Mouse (Mus musculus): Measurements from ENCODE around the gene Rpl18a. TPM values are rescaled to one million over a fixed set of nuclear protein-coding genes. Genes with fewer than 3 reads are reported as not detected.
A peak's percentile ranks its signal among the peaks of the same experiment; 100 is the strongest.

The Rpl18a gene
- polyA plus RNA-seq, 1 experiment from 2014 or later, result 3,796 TPM

DNA sequence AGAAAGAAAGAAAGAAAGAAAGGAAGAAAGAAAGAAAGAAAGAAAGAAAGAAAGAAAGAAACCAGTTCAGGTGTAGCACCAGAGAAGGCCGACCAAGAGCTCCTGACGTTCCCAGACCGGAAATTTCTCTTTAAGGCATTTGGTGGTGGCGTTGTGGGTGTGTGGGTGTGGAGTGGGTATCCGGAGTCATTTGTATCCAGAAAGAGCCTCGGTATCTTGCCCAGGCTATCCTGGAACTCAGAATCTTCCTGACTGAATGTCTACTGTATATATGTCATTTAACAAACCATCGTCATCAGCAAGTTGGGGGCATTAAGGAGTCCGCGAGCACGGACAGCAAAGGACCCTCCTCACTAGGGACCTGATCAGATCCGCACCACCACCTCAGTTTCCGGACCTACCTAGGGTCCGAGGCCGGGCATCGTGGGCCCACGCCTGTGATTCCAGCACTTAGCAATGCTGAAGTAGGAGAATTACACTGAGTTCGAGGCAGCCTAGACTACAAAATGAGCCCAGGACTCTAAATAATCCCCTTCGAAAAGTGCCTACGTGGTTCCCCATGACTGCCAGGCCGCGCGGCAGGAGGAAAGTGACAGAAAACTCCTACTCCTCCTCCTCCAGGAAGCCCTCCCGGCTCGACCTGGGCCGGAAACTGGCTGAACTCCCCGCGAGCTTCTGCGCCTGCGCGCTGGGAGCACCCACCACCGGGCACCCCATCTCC is 24.4 kb downstream of the Rpl18a start:
- ATAC-seq (ENCODE audit: insufficient number of reproducible peaks, insufficient read depth, low FRiP score, low read depth), result no peak

DNA sequence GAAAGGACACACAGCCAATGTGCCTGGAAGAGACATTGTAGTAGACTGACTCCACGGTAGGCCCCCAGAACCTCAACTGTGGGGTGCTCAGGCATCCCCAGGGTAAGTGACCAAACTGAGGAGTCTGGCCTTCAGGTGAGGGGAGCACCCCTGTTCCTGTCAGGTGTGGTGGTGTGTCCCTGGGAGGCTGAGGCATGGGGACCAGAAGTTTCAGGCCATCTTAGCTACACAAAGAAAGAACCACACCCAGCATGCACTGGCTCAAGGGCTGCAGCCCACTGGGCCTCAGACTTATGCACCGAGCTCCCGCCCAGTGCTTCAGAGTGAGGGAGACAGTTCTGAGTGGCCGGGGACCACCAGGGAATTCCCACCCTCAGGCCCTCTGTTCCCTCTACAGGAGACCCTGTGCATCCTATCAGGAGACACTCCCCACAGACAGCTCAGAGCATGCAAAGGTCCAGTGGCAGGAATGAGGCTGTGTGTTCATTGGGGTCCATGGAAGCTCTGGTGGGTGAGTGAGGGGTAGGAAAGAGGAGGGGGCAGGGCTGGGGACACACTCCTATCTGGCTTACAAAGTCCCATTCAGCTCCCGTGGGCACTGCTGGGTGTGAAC is 25.9 kb downstream of the Rpl18a start:
- H3K4me1 ChIP-seq (ENCODE audit: control insufficient read depth in 2 of 2, insufficient read depth in 2 of 2, low read length in 2 of 2), result peaks cover 7 to 13% of the 10 kb centered on the region in 2 experiments
- peak overlapping the region in 1 of 2 experiments; percentile 27; a peak in 2 of 4 replicates for H3K27ac ChIP-seq (replicated peaks in 1 of 2; ENCODE audit: control insufficient read depth in 1 of 2, insufficient read depth in 1 of 2, low read depth in 2 of 2, low read length in 2 of 2)
- no peaks in the 10 kb centered on the region for H3K27me3 ChIP-seq (ENCODE audit: control insufficient read depth, insufficient read depth, low read length)
- 78% methylated on average over 5 of the region's 5 CpGs for WGBS
- no peak overlapping the region for H3K9ac ChIP-seq (ENCODE audit: low read length)
- peaks cover 10% of the 10 kb centered on the region for H3K36me3 ChIP-seq (ENCODE audit: control insufficient read depth, insufficient read depth, low read length)
- H3K4me3 ChIP-seq (ENCODE audit: control insufficient read depth in 1 of 2, insufficient read depth in 1 of 2, low read depth in 1 of 2, low read length in 2 of 2), result no peak overlapping the region
- no peak for ATAC-seq (ENCODE audit: insufficient number of reproducible peaks, insufficient read depth, low FRiP score, low read depth)
- H3K4me2 ChIP-seq (ENCODE audit: low read length), result no peak overlapping the region
- no peaks in the 10 kb centered on the region for H3K9me3 ChIP-seq (ENCODE audit: control insufficient read depth, low read length)

More for the DNA sequence above, 24.4 kb downstream of the Rpl18a start:
- Histone ChIP-seq H3K36me3 (ENCODE audit: control insufficient read depth, insufficient read depth, low read length) (peaks cover 8% of the 10 kb centered on the region), H3K4me3 (ENCODE audit: control insufficient read depth in 1 of 2, insufficient read depth in 1 of 2, low read depth in 1 of 2, low read length in 2 of 2) (peak overlapping the region; percentile 80 to 86), H3K9ac (ENCODE audit: low read length) (peak overlapping the region; percentile 87), H3K9me3 (ENCODE audit: control insufficient read depth, low read length) (no peaks in the 10 kb centered on the region), H3K4me2 (ENCODE audit: low read length) (peak overlapping the region; percentile 89), H3K27ac (replicated peaks in 1 of 2; ENCODE audit: control insufficient read depth in 1 of 2, insufficient read depth in 1 of 2, low read depth in 2 of 2, low read length in 2 of 2) (peak overlapping the region; percentile 10 to 62; a peak in 3 of 4 replicates), H3K27me3 (ENCODE audit: control insufficient read depth, insufficient read depth, low read length) (no peaks in the 10 kb centered on the region), H3K4me1 (ENCODE audit: control insufficient read depth in 2 of 2, insufficient read depth in 2 of 2, low read length in 2 of 2) (peaks cover 7 to 13% of the 10 kb centered on the region in 2 experiments)
- 4% methylated on average over 31 of the region's 31 CpGs for WGBS

DNA sequence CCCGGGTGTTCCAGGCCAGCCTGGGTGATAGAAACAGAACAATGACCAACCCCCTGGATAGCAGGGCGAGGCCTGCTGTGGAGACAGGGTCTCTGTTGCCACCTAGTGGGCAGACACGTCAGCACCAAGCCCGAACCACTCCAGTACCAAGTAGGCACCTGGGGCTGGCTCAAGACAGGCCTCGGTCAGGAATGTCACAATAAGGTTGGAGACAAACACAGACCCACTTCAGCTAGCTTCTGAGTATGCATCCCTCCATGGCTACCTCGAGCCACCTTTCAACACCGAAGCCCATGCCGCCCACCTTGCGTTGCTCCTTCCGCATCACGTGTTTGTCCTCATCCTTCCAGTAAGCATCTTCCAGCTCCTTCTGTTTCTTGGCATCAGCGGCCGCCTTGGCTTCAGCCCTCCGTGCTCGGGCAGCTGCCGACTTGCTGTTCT is 27.6 kb downstream of the Rpl18a start:
- H3K27me3 ChIP-seq (ENCODE audit: control insufficient read depth, insufficient read depth, low read length), result no peaks in the 10 kb centered on the region
- no peak overlapping the region for H3K4me3 ChIP-seq (ENCODE audit: control insufficient read depth in 1 of 2, insufficient read depth in 1 of 2, low read depth in 1 of 2, low read length in 2 of 2)
- no peaks in the 10 kb centered on the region for H3K9me3 ChIP-seq (ENCODE audit: control insufficient read depth, low read length)
- no peak overlapping the region for H3K27ac ChIP-seq (replicated peaks in 1 of 2; ENCODE audit: control insufficient read depth in 1 of 2, insufficient read depth in 1 of 2, low read depth in 2 of 2, low read length in 2 of 2)
- peaks cover 10% of the 10 kb centered on the region for H3K36me3 ChIP-seq (ENCODE audit: control insufficient read depth, insufficient read depth, low read length)
- no peak overlapping the region for H3K4me2 ChIP-seq (ENCODE audit: low read length)
- WGBS, result 45% methylated on average over 16 of the region's 16 CpGs
- no peak for ATAC-seq (ENCODE audit: insufficient number of reproducible peaks, insufficient read depth, low FRiP score, low read depth)
- peaks cover 16 to 20% of the 10 kb centered on the region in 2 experiments for H3K4me1 ChIP-seq (ENCODE audit: control insufficient read depth in 2 of 2, insufficient read depth in 2 of 2, low read length in 2 of 2)
- no peak overlapping the region for H3K9ac ChIP-seq (ENCODE audit: low read length)

DNA sequence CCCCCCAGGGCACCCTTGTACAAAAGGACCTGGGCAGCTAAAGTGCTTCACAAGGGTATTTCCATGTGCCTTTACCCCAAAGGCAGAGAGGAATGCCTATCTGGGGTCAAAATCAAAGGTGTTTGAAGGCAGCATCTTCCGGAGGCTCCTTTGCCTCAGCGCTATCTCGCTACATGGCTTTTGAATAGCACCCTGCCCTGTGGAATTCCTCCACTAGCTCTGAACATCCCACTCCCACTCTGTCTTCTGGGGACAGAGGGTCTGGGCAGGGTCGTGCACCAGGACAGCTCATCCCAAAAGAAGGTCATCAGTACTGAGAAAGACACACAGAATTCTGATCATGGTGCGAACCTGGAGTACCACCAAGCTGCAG is 28.0 kb downstream of the Rpl18a start:
- 44% methylated on average over 5 of the region's 5 CpGs for WGBS
- H3K4me1 ChIP-seq (ENCODE audit: control insufficient read depth in 2 of 2, insufficient read depth in 2 of 2, low read length in 2 of 2), result peaks cover 19 to 25% of the 10 kb centered on the region in 2 experiments
- H3K4me2 ChIP-seq (ENCODE audit: low read length), result no peak overlapping the region

DNA sequence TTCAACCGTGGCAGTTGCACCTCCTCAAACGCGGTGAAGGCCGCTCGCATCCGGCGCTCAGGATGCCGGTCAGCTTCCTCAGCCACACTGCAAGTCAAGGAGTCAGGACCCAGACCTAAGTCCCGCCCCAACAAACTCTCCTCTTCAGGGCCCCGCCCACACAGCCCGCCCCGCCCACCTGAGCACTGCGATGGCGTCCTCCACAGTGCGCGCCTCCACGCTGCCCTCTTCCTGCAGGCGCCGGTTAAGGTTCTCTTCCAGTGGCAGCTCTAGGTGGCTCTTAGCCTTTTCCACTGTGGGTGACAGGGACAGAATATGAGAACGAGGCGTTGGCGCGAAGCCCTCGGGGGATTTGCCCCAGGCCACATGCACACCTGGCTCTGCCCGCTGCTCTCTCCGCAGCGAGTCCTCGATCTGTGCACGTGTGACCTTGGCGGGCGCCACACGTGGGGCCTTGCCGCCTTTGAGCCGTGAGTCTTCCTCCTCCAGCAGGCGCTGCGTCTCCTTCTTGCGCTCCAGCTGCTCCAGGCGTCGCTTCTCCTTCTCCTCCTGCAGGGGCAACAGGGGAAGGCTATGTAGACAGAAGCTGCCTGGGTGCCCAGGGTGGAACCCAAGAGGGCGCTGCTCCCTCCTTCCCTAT is 28.5 kb downstream of the Rpl18a start:
- H3K4me2 ChIP-seq (ENCODE audit: low read length), result peak overlapping the region; percentile 32; the same call in 1 of the 2 replicates
- H3K27ac ChIP-seq (replicated peaks in 1 of 2; ENCODE audit: control insufficient read depth in 1 of 2, insufficient read depth in 1 of 2, low read depth in 2 of 2, low read length in 2 of 2), result no peak overlapping the region
- 36% methylated on average over 40 of the region's 40 CpGs for WGBS
- H3K4me1 ChIP-seq (ENCODE audit: control insufficient read depth in 2 of 2, insufficient read depth in 2 of 2, low read length in 2 of 2), result peaks cover 21 to 29% of the 10 kb centered on the region in 2 experiments
- no peak overlapping the region for H3K9ac ChIP-seq (ENCODE audit: low read length)
- H3K9me3 ChIP-seq (ENCODE audit: control insufficient read depth, low read length), result no peaks in the 10 kb centered on the region
- no peak overlapping the region for H3K4me3 ChIP-seq (ENCODE audit: control insufficient read depth in 1 of 2, insufficient read depth in 1 of 2, low read depth in 1 of 2, low read length in 2 of 2)
- H3K27me3 ChIP-seq (ENCODE audit: control insufficient read depth, insufficient read depth, low read length), result peaks cover 9% of the 10 kb centered on the region; the same call in 1 of the 2 replicates
- H3K36me3 ChIP-seq (ENCODE audit: control insufficient read depth, insufficient read depth, low read length), result peaks cover 10% of the 10 kb centered on the region
- no peak for ATAC-seq (ENCODE audit: insufficient number of reproducible peaks, insufficient read depth, low FRiP score, low read depth)

More for the DNA sequence above, 28.0 kb downstream of the Rpl18a start:
- ATAC-seq (ENCODE audit: insufficient number of reproducible peaks, insufficient read depth, low FRiP score, low read depth), result no peak
- H3K27ac ChIP-seq (replicated peaks in 1 of 2; ENCODE audit: control insufficient read depth in 1 of 2, insufficient read depth in 1 of 2, low read depth in 2 of 2, low read length in 2 of 2), result no peak overlapping the region
- peaks cover 10% of the 10 kb centered on the region for H3K36me3 ChIP-seq (ENCODE audit: control insufficient read depth, insufficient read depth, low read length)
- H3K27me3 ChIP-seq (ENCODE audit: control insufficient read depth, insufficient read depth, low read length), result peaks cover 4% of the 10 kb centered on the region; the same call in 1 of the 2 replicates
- no peak overlapping the region for H3K9ac ChIP-seq (ENCODE audit: low read length)
- H3K9me3 ChIP-seq (ENCODE audit: control insufficient read depth, low read length), result no peaks in the 10 kb centered on the region
- no peak overlapping the region for H3K4me3 ChIP-seq (ENCODE audit: control insufficient read depth in 1 of 2, insufficient read depth in 1 of 2, low read depth in 1 of 2, low read length in 2 of 2)

DNA sequence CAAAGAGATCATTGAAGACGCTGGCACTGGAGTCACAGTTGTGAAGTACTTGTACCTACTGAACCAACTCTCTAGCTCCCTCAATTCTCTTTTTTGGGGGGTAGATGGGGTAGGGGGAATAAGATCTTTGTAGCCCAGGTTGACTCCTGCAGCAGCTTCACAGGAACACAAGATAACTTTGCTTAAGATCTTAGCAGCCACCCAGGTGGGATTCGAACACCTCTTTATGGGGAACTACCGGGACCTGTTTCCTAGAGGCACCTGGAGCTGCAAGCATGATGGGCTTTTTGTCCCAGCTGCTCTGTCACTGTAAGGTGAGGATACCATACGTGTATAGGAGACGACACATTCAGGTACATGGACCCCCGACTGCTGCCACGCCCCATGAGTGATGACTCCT is 30.6 kb downstream of the Rpl18a start:
- Histone ChIP-seq H3K9ac (ENCODE audit: low read length) (no peak overlapping the region), H3K27ac (replicated peaks in 1 of 2; ENCODE audit: control insufficient read depth in 1 of 2, insufficient read depth in 1 of 2, low read depth in 2 of 2, low read length in 2 of 2) (no peak overlapping the region), H3K9me3 (ENCODE audit: control insufficient read depth, low read length) (no peaks in the 10 kb centered on the region), H3K36me3 (ENCODE audit: control insufficient read depth, insufficient read depth, low read length) (peaks cover 10% of the 10 kb centered on the region), H3K27me3 (ENCODE audit: control insufficient read depth, insufficient read depth, low read length) (peaks cover 28% of the 10 kb centered on the region), H3K4me1 (ENCODE audit: control insufficient read depth in 2 of 2, insufficient read depth in 2 of 2, low read length in 2 of 2) (peaks cover 25 to 40% of the 10 kb centered on the region in 2 experiments), H3K4me2 (ENCODE audit: low read length) (peak overlapping the region; percentile 95; the same call in 1 of the 2 replicates), H3K4me3 (ENCODE audit: control insufficient read depth in 1 of 2, insufficient read depth in 1 of 2, low read depth in 1 of 2, low read length in 2 of 2) (no peak overlapping the region)
- 80% methylated on average over 7 of the region's 7 CpGs for WGBS
- ATAC-seq (ENCODE audit: insufficient number of reproducible peaks, insufficient read depth, low FRiP score, low read depth), result no peak

DNA sequence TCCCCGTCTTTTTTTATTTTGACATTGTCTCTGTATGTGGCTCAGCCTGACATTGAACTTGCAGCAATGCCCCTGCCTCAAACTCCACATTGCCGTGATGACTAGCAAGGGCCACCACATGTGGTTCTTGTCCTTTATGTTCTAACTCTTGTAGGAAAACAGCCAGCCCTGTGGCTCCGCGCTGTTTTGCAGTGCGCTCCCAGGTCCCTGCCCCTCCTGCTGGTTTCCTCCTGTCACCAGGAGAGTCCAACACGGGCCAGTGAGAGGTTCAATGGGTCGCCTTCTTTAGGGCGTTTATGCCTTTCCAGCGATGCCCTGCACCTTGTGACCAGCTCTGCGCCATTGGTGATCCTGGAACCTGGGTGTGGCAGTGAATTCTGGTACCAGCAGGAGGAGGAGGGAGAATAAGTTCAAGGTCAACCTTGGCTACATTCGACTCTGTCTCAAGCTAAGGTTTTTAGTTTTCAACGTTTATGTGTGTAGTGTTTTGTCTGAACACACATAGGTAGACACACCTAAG is 31.2 kb downstream of the Rpl18a start:
- peaks cover 10% of the 10 kb centered on the region for H3K36me3 ChIP-seq (ENCODE audit: control insufficient read depth, insufficient read depth, low read length)
- peak overlapping the region; percentile 66 to 73 for H3K27ac ChIP-seq (replicated peaks in 1 of 2; ENCODE audit: control insufficient read depth in 1 of 2, insufficient read depth in 1 of 2, low read depth in 2 of 2, low read length in 2 of 2)
- peak overlapping the region; percentile 95 for H3K4me2 ChIP-seq (ENCODE audit: low read length)
- 5% methylated on average over 12 of the region's 12 CpGs for WGBS
- peaks cover 32% of the 10 kb centered on the region for H3K27me3 ChIP-seq (ENCODE audit: control insufficient read depth, insufficient read depth, low read length)
- H3K4me1 ChIP-seq (ENCODE audit: control insufficient read depth in 2 of 2, insufficient read depth in 2 of 2, low read length in 2 of 2), result peaks cover 23 to 38% of the 10 kb centered on the region in 2 experiments
- no peaks in the 10 kb centered on the region for H3K9me3 ChIP-seq (ENCODE audit: control insufficient read depth, low read length)
- H3K9ac ChIP-seq (ENCODE audit: low read length), result peak overlapping the region; percentile 55
- ATAC-seq (ENCODE audit: insufficient number of reproducible peaks, insufficient read depth, low FRiP score, low read depth), result no peak
- H3K4me3 ChIP-seq (ENCODE audit: control insufficient read depth in 1 of 2, insufficient read depth in 1 of 2, low read depth in 1 of 2, low read length in 2 of 2), result peak overlapping the region; percentile 51 to 69

All from heart, embryonic 14.5 days (tissue).